Mouse (Mus musculus): ENCODE measurements around the gene Krba1.

GRCm38 (mm10) chr6:48412662-48413061 is 17.3 kb downstream of the Krba1 start:
- TF ChIP-seq POLR2A (IDR thresholded peaks at IDR 0.05; ENCODE audit: low read depth, low read length) (no peak), CTCF (IDR thresholded peaks at IDR 0.05; ENCODE audit: extremely low read depth, insufficient read length, insufficient replicate concordance, low read depth, low read length) (no peak)
